Mouse (Mus musculus) cortical plate, adult 2 months (tissue): ENCODE measurements around the gene Mphosph9.
"Not testable (repeated sequence)": the region's sequence is repeated elsewhere in the genome, so short reads cannot be mapped to it uniquely, and the experiment has no call there.

Experiments used
- CTCF ChIP-seq: fragments of 200-500 bp; IDR thresholded peaks from 2 replicates; pipeline ENCODE4 v1.5.1; 2011; ENCODE audit warnings: mild to moderate bottlenecking, control low read depth, low read length; ENCODE audit not compliant: insufficient read depth; ENCODE audit errors: extremely low read depth
- POLR2A ChIP-seq: fragments of 200-500 bp; IDR thresholded peaks from 2 replicates; pipeline ENCODE4 v1.6.1; 2011; ENCODE audit warnings: mild to moderate bottlenecking, low read length, control low read depth; ENCODE audit not compliant: insufficient read depth; ENCODE audit errors: extremely low read depth

GRCm38 (mm10) chr5:124341753-124342339 lies 14.1 kb upstream of the Mphosph9 start:
- TF ChIP-seq POLR2A, CTCF: not testable (repeated sequence)
